Mouse (Mus musculus): Measurements from ENCODE around the gene Srrm1.
"Not testable (repeated sequence)": the region's sequence is repeated elsewhere in the genome, so short reads cannot be mapped to it uniquely, and the experiment has no call there.

DNA sequence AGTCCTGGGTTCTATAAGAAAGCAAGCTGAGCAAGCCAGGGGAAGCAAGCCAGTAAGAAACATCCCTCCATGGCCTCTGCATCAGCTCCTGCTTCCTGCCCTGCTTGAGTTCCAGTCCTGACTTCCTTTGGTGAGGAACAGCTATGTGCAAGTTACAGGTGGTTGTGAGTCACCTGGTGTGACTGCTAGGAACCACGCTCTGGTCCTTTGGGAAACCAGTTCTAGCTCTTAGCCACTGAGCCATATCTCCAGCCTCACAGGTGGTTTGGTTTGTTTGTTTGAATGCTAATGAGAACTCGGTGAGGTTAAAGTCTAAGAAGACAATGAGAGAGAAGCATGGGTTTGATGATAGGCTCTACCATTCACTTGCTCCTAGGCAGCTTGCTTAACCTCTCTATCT is 73.1 kb downstream of the Srrm1 start:
- TF ChIP-seq CTCF (IDR thresholded peaks at IDR 0.05); POLR2A (IDR thresholded peaks at IDR 0.05; ENCODE audit: insufficient read depth, low read depth, low read length); EP300 (IDR thresholded peaks at IDR 0.05; ENCODE audit: insufficient read depth, low read depth, low read length): not testable (repeated sequence)
